Mouse (Mus musculus) C2C12 (cell line): ENCODE results near the gene Syn3.

Source experiments
- CTCF ChIP-seq: IDR thresholded peaks from one replicate; pipeline ENCODE4 v1.5.1; 2011; ENCODE audit not compliant: control insufficient read depth, insufficient read depth, insufficient read length
- USF1 ChIP-seq: IDR thresholded peaks from one replicate; pipeline ENCODE4 v1.6.1; 2011; ENCODE audit warnings: low read depth, mild to moderate bottlenecking, control low read depth, moderate library complexity

DNA sequence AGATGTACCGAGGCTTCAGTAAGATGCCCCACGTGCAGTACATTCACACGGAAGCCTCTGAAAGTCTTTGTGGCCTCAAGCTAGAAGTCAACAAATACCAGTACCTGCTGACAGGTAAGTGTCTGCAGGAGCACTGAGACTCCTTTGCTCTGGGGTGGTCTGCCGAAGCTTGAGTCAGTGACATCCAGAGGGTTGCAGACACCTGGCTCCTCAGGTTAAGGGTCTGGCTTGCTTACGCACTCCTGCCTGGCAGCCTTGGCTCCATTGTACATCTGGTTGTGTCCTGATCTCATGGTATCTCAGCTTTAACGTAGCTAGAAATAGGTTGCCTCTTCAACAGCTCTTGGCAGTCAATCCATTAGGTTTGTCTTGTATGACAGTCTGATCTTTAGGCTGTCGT is 154.8 kb downstream of the Syn3 start:
- TF ChIP-seq CTCF = no peak
- TF ChIP-seq USF1 = no peak
